Mouse (Mus musculus) cerebellum, postnatal 10 days (tissue): ENCODE data around the gene Scd3.
"Not testable (repeated sequence)": the region's sequence is repeated elsewhere in the genome, so short reads cannot be mapped to it uniquely, and the experiment has no call there.

Source experiments
- DNase-seq, 2 experiments: peaks; one replicate each; pipeline ENCODE4 v3.0.0; 2021; ENCODE audit warnings: mixed read lengths in 2 of 2

Scd3 gene

GRCm38 (mm10) chr19:44275418-44275817, 72.3 kb downstream of the Scd3 start:
- peak; percentile 63 for DNase-seq

- peak; percentile 53 to 62 for DNase-seq
Observed at GRCm38 (mm10) chr19:44276861-44277260, 73.8 kb downstream of the Scd3 start.

- no peak for DNase-seq
Observed at GRCm38 (mm10) chr19:44277931-44278330, 74.9 kb downstream of the Scd3 start.

GRCm38 (mm10) chr19:44280755-44281154, 77.7 kb downstream of the Scd3 start:
- DNase-seq, result no peak

GRCm38 (mm10) chr19:44281825-44282447, 78.9 kb downstream of the Scd3 start:
- DNase-seq, result not testable (repeated sequence)

GRCm38 (mm10) chr19:44282534-44283156, 79.6 kb downstream of the Scd3 start:
- no peak for DNase-seq

- DNase-seq, result peak in 1 of 2 experiments; percentile 53
Observed at GRCm38 (mm10) chr19:44283157-44284024, 80.3 kb downstream of the Scd3 start.

GRCm38 (mm10) chr19:44284025-44284695, 81.1 kb downstream of the Scd3 start:
- peak; percentile 98 for DNase-seq

GRCm38 (mm10) chr19:44284723-44285122, 81.7 kb downstream of the Scd3 start:
- DNase-seq, result no peak

GRCm38 (mm10) chr19:44285554-44285953, 82.5 kb downstream of the Scd3 start:
- no peak for DNase-seq

GRCm38 (mm10) chr19:44286109-44286508, 83.0 kb downstream of the Scd3 start:
- no peak for DNase-seq

GRCm38 (mm10) chr19:44287415-44288110, 84.5 kb downstream of the Scd3 start:
- no peak for DNase-seq

GRCm38 (mm10) chr19:44292083-44292482, 89.0 kb downstream of the Scd3 start:
- peak in 1 of 2 experiments; percentile 48 for DNase-seq

GRCm38 (mm10) chr19:44292483-44292882, 89.4 kb downstream of the Scd3 start:
- DNase-seq, result peak; percentile 93 to 95

GRCm38 (mm10) chr19:44292941-44293768, 90.1 kb downstream of the Scd3 start, which contains the start of gene Scd2:
TSS of gene Scd2 (plus strand) at chr19:44293674.
- peak in 1 of 2 experiments; percentile 60 for DNase-seq
